Mouse (Mus musculus): ENCODE results near the gene Slc43a2. TPM values are rescaled to one million over a fixed set of nuclear protein-coding genes. Genes with fewer than 3 reads are reported as not detected.

Slc43a2 gene
- polyA plus RNA-seq, 1 experiment, result 363 TPM

DNA sequence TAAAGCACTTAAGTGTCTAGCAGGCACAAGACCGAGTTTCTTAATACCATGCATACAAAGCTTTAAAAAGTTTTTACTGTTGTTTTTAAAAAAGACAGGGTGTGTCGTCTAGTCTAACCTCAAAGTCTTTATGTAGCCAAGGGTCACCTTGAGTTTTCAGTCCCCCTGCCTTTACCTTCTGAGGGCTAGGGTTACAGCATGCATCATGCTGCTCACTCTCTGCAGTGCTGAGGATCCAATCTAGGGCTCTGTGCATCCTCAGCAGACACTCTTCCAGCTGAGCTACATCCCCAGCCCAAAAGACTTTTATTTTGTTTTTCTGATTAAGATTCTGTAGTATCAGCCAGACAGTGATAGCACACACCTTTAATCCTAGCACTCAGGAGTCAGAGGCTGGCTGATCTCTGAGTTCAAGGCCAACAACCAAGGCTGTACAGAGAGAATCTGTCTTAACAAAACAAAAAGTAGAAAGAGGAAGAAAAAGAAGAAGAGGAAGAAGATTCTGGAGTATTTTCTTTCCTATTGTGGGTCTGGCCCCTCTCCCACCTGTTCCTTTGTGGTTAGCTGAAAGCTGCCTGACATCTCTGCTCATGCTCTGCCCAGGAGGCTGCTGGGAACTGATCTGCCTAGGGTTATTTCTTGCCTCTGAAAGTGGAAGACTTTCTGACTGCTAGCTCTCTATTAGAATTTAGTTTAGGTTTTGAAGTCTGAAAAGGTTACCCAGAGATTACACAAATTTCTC is 91.3 kb downstream of the Slc43a2 start:
- H3K27ac ChIP-seq (ENCODE audit: insufficient read depth, low read depth, low read length), result no peak overlapping the region
- TF ChIP-seq POLR2A (IDR thresholded peaks at IDR 0.05; ENCODE audit: insufficient read depth, low read depth, low read length), result no peak
- TF ChIP-seq CTCF (IDR thresholded peaks at IDR 0.05; ENCODE audit: insufficient read depth, low read depth, low read length), result no peak
- WGBS, result 93% methylated on average over 2 of the region's 2 CpGs
- no peak overlapping the region for H3K4me3 ChIP-seq (ENCODE audit: insufficient read depth, low read depth, low read length)
- peaks cover 4% of the 10 kb centered on the region; the same call in 1 of the 2 replicates for H3K4me1 ChIP-seq (ENCODE audit: control insufficient read depth, insufficient read depth, low read length)

DNA sequence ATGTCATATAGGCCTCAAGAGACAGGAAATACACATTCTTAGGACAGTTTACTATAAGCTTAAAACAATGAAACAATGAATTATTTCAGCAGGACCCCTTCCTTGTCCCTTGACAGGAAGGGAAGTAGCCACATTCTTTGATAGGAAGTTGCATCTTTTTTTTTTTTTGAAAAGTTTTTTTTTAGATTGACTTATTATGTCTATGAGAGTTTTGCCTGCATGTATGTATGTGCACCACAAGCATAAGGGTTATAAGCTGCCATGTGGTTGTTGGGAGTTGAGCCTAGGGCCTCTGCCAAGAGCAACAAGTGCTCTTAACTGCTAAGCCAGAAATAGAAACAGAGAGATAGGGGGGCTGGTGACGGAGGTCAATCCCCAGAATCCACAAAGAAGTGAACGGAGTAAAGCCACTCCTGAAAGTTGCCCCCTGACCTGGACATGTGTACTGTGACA is 92.6 kb downstream of the Slc43a2 start:
- TF ChIP-seq CTCF (IDR thresholded peaks at IDR 0.05; ENCODE audit: insufficient read depth, low read depth, low read length) (no peak), POLR2A (IDR thresholded peaks at IDR 0.05; ENCODE audit: insufficient read depth, low read depth, low read length) (no peak)
- peaks cover 4% of the 10 kb centered on the region; the same call in 1 of the 2 replicates for H3K4me1 ChIP-seq (ENCODE audit: control insufficient read depth, insufficient read depth, low read length)
- H3K4me3 ChIP-seq (ENCODE audit: insufficient read depth, low read depth, low read length), result no peak overlapping the region
- H3K27ac ChIP-seq (ENCODE audit: insufficient read depth, low read depth, low read length), result no peak overlapping the region
- WGBS, result 67% methylated on average over 2 of the region's 2 CpGs

- no peak overlapping the region for H3K27ac ChIP-seq (ENCODE audit: insufficient read depth, low read depth, low read length)
- H3K4me3 ChIP-seq (ENCODE audit: insufficient read depth, low read depth, low read length), result no peak overlapping the region
- H3K4me1 ChIP-seq (ENCODE audit: control insufficient read depth, insufficient read depth, low read length), result no peaks in the 10 kb centered on the region
- TF ChIP-seq POLR2A (IDR thresholded peaks at IDR 0.05; ENCODE audit: insufficient read depth, low read depth, low read length) (no peak), CTCF (IDR thresholded peaks at IDR 0.05; ENCODE audit: insufficient read depth, low read depth, low read length) (no peak)
- WGBS, result 86% methylated on average over 4 of the region's 4 CpGs
These were observed 94.3 kb downstream of the Slc43a2 start for GRCm38 (mm10) chr11:75625820-75626219.

Other genes starting within 250 kb of the Slc43a2 start
- not detected in 2 replicates for gene Rpa1, start 183.4 kb upstream of the Slc43a2 start, polyA plus RNA-seq (2012; ENCODE audit: insufficient read depth, insufficient read length, low replicate concordance, missing spikeins)
- gene Smyd4, start 183.3 kb upstream of the Slc43a2 start, polyA plus RNA-seq (2012; ENCODE audit: insufficient read depth, insufficient read length, low replicate concordance, missing spikeins), result not detected in 2 replicates
- gene Serpinf1, start 109.0 kb upstream of the Slc43a2 start, polyA plus RNA-seq (2012; ENCODE audit: insufficient read depth, insufficient read length, low replicate concordance, missing spikeins), result not detected in 2 replicates
- not detected in 2 replicates for gene Serpinf2, start 92.1 kb upstream of the Slc43a2 start, polyA plus RNA-seq (2012; ENCODE audit: insufficient read depth, insufficient read length, low replicate concordance, missing spikeins)
- gene Wdr81, start 77.0 kb upstream of the Slc43a2 start, polyA plus RNA-seq (2012; ENCODE audit: insufficient read depth, insufficient read length, low replicate concordance, missing spikeins), result not detected in 2 replicates
- not detected in 2 replicates for gene Tlcd2, start 70.0 kb upstream of the Slc43a2 start, polyA plus RNA-seq (2012; ENCODE audit: insufficient read depth, insufficient read length, low replicate concordance, missing spikeins)
- 102 and 148 TPM in 2 replicates for gene Prpf8, start 44.9 kb upstream of the Slc43a2 start, polyA plus RNA-seq (2012; ENCODE audit: insufficient read depth, insufficient read length, low replicate concordance, missing spikeins)
- gene Rilp, start 21.6 kb upstream of the Slc43a2 start, polyA plus RNA-seq (2012; ENCODE audit: insufficient read depth, insufficient read length, low replicate concordance, missing spikeins), result not detected in 2 replicates
- not detected in 2 replicates for gene Scarf1, start 18.2 kb upstream of the Slc43a2 start, polyA plus RNA-seq (2012; ENCODE audit: insufficient read depth, insufficient read length, low replicate concordance, missing spikeins)
- gene Pitpna, start 56.4 kb downstream of the Slc43a2 start, polyA plus RNA-seq (2012; ENCODE audit: insufficient read depth, insufficient read length, low replicate concordance, missing spikeins), result 209 and 678 TPM in 2 replicates
- not detected in 2 replicates for gene Inpp5k, start 99.3 kb downstream of the Slc43a2 start, polyA plus RNA-seq (2012; ENCODE audit: insufficient read depth, insufficient read length, low replicate concordance, missing spikeins)
- gene Myo1c, start 118.8 kb downstream of the Slc43a2 start, polyA plus RNA-seq (2012; ENCODE audit: insufficient read depth, insufficient read length, low replicate concordance, missing spikeins), result not detected in 2 replicates
- not detected in 2 replicates for gene Crk, start 147.6 kb downstream of the Slc43a2 start, polyA plus RNA-seq (2012; ENCODE audit: insufficient read depth, insufficient read length, low replicate concordance, missing spikeins)
- 855 and 954 TPM in 2 replicates for gene Ywhae, start 201.2 kb downstream of the Slc43a2 start, polyA plus RNA-seq (2012; ENCODE audit: insufficient read depth, insufficient read length, low replicate concordance, missing spikeins)

All from olfactory bulb, adult 2 months (tissue).